Mouse (Mus musculus) embryonic stem cell, embryonic (primary cell): Measurements from ENCODE around the gene Ms4a18.
"Not testable (repeated sequence)": the region's sequence is repeated elsewhere in the genome, so short reads cannot be mapped to it uniquely, and the experiment has no call there.

Experiments used
- CTCF ChIA-PET, 4 experiments: fragments of 300-600 bp in 2 of 4; fragments of 350-600 bp in 2 of 4; sonication (Branson Sonifier 250); formaldehyde crosslinking; loops; one replicate each; lab custom pipeline; 2022; ENCODE audit warnings: inconsistent platforms in 2 of 4; lab: Charles Lee
- POLR2A ChIA-PET, 4 experiments: fragments of 300-600 bp in 2 of 4; fragments of 350-600 bp in 2 of 4; sonication (Branson Sonifier 250); formaldehyde crosslinking; loops; one replicate each; lab custom pipeline; 2022; ENCODE audit warnings: antibody characterized with exemption in 4 of 4, inconsistent platforms in 1 of 4; lab: Charles Lee

Ms4a18 gene

GRCm38 (mm10) chr19:11017891-11018290 lies at the start of gene Ms4a18:
Gene Ms4a18, minus strand, starts transcription at chr19:11018031.
- POLR2A ChIA-PET, result interaction anchor here in 2 of 4 experiments (0.5 to 0.6 kb wide), 2 partner anchors 801 to 1143 kb away, joined by 3 read pairs; partner anchors contain the start of gene Stx3 (in 1 of the 2)

GRCm38 (mm10) chr19:11065202-11065875 lies 47.5 kb upstream of the Ms4a18 start:
- ChIA-PET POLR2A (no interaction called here), CTCF (interaction anchor here in 1 of 4 experiments (0.7 kb wide), 1 partner anchor 630 kb away, joined by 5 read pairs; no protein-coding TSS in a partner anchor)

More at GRCm38 (mm10) chr19:11017891-11018290, at the start of gene Ms4a18:
- CTCF ChIA-PET, result no interaction called here

GRCm38 (mm10) chr19:11060900-11061299 lies 43.1 kb upstream of the Ms4a18 start:
- ChIA-PET CTCF (no interaction called here), POLR2A (no interaction called here)

- ChIA-PET POLR2A (no interaction called here), CTCF (no interaction called here)
Measured at GRCm38 (mm10) chr19:11059967-11060366, 42.1 kb upstream of the Ms4a18 start.

GRCm38 (mm10) chr19:11055700-11056099 lies 37.9 kb upstream of the Ms4a18 start:
- POLR2A ChIA-PET, CTCF ChIA-PET: not testable (repeated sequence)

GRCm38 (mm10) chr19:11053277-11053676 lies 35.4 kb upstream of the Ms4a18 start:
- CTCF ChIA-PET, result no interaction called here
- POLR2A ChIA-PET, result no interaction called here

GRCm38 (mm10) chr19:11052877-11053276 lies 35.0 kb upstream of the Ms4a18 start:
- CTCF ChIA-PET, result no interaction called here
- POLR2A ChIA-PET, result no interaction called here

- ChIA-PET POLR2A (no interaction called here), CTCF (interaction anchor here in 1 of 4 experiments (0.6 kb wide), 1 partner anchor 71 kb away, joined by 4 read pairs; no protein-coding TSS in a partner anchor)
Measured at GRCm38 (mm10) chr19:11050286-11050685, 32.5 kb upstream of the Ms4a18 start.

- POLR2A ChIA-PET, result interaction anchor here in 1 of 4 experiments (0.7 kb wide), 1 partner anchor 942 kb away, joined by 4 read pairs; no protein-coding TSS in a partner anchor
- CTCF ChIA-PET, result interaction anchor here in 1 of 4 experiments (0.6 kb wide), 1 partner anchor 70 kb away, joined by 4 read pairs; no protein-coding TSS in a partner anchor
Measured at GRCm38 (mm10) chr19:11049426-11049825, 31.6 kb upstream of the Ms4a18 start.

GRCm38 (mm10) chr19:11048503-11048902 lies 30.7 kb upstream of the Ms4a18 start:
- ChIA-PET CTCF (no interaction called here), POLR2A (no interaction called here)

GRCm38 (mm10) chr19:11048009-11048408 lies 30.2 kb upstream of the Ms4a18 start:
- ChIA-PET POLR2A (no interaction called here), CTCF (no interaction called here)

GRCm38 (mm10) chr19:11044996-11045711 lies 27.3 kb upstream of the Ms4a18 start:
- ChIA-PET CTCF (interaction anchor here in 3 of 4 experiments (0.5 to 1.7 kb wide), 8 partner anchors 26 to 556 kb away, joined by 3 to 7 read pairs (median 3); partner anchors contain the start of genes Ms4a13 (in 1 of the 3), Ms4a15 (in 1 of the 3) and Prpf19 (in 1 of the 3)), POLR2A (no interaction called here)

- ChIA-PET POLR2A (no interaction called here), CTCF (interaction anchor here in 2 of 4 experiments (0.5 to 1.7 kb wide), 7 partner anchors 26 to 557 kb away, joined by 3 to 4 read pairs (median 3); partner anchors contain the start of genes Ms4a13 (in 1 of the 2), Ms4a15 (in 1 of the 2) and Prpf19 (in 1 of the 2))
Measured at GRCm38 (mm10) chr19:11044671-11044995, 26.8 kb upstream of the Ms4a18 start.

- ChIA-PET CTCF (no interaction called here), POLR2A (no interaction called here)
Measured at GRCm38 (mm10) chr19:11037570-11037969, 19.7 kb upstream of the Ms4a18 start.

- POLR2A ChIA-PET, result no interaction called here
- CTCF ChIA-PET, result interaction anchor here in 1 of 4 experiments (0.7 kb wide), 1 partner anchor 382 kb away, joined by 3 read pairs; no protein-coding TSS in a partner anchor
Measured at GRCm38 (mm10) chr19:11022382-11022781, 4.6 kb upstream of the Ms4a18 start.

GRCm38 (mm10) chr19:11017251-11017650 lies 580 bp downstream of the Ms4a18 start:
- ChIA-PET CTCF (no interaction called here), POLR2A (interaction anchor here in 2 of 4 experiments (0.5 to 0.6 kb wide), 2 partner anchors 802 to 1142 kb away, joined by 3 read pairs; partner anchors contain the start of gene Stx3 (in 1 of the 2))

GRCm38 (mm10) chr19:11015998-11016397 lies 1.8 kb downstream of the Ms4a18 start:
- ChIA-PET POLR2A (no interaction called here), CTCF (interaction anchor here in 2 of 4 experiments (0.6 to 1.2 kb wide), 2 partner anchors 40 to 217 kb away, joined by 3 read pairs; no protein-coding TSS in a partner anchor)

- POLR2A ChIA-PET, result no interaction called here
- CTCF ChIA-PET, result interaction anchor here in 1 of 4 experiments (1.2 kb wide), 1 partner anchor 39 kb away, joined by 3 read pairs; no protein-coding TSS in a partner anchor
Measured at GRCm38 (mm10) chr19:11015468-11015867, 2.4 kb downstream of the Ms4a18 start.

- POLR2A ChIA-PET, result interaction anchor here in 1 of 4 experiments (0.9 kb wide), 1 partner anchor 10 kb away, joined by 3 read pairs; no protein-coding TSS in a partner anchor
- CTCF ChIA-PET, result interaction anchor here in 3 of 4 experiments (0.6 to 1.0 kb wide), 4 partner anchors 14 to 316 kb away, joined by 3 to 4 read pairs (median 3); no protein-coding TSS in a partner anchor
Measured at GRCm38 (mm10) chr19:10993150-10993549, 24.7 kb downstream of the Ms4a18 start, which contains the start of gene Ms4a15. Gene Ms4a15, minus strand, starts transcription at chr19:10993250.
